Mouse (Mus musculus) hindbrain, embryonic 15.5 days (tissue): ENCODE results near the gene S100a14. TPM values are rescaled to one million over a fixed set of nuclear protein-coding genes. Genes with fewer than 3 reads are reported as not detected.

ENCODE experiments used
- ATAC-seq: fragments of 200-750 bp; cut with Nextera tagmentation; 2 replicates; pipeline ENCODE4 v1.8.0; 2017; ENCODE audit warnings: low read depth, moderate number of reproducible peaks, moderate TSS enrichment; ENCODE audit not compliant: low FRiP score
- H3K27ac ChIP-seq: fragments of 300-500 bp; sonication (generic); replicated peaks from 2 replicates; pipeline ENCODE4 v1.5.1; 2015; ENCODE audit warnings: mild to moderate bottlenecking, inconsistent platforms
- H3K27me3 ChIP-seq: fragments of 300-500 bp; sonication (generic); 2 replicates; pipeline ENCODE4 v1.6.1; 2015; ENCODE audit warnings: control low read depth, inconsistent platforms
- H3K36me3 ChIP-seq: fragments of 300-500 bp; sonication (generic); 2 replicates; pipeline ENCODE4 v1.6.1; 2015; ENCODE audit warnings: control low read depth, inconsistent platforms
- H3K4me1 ChIP-seq: fragments of 300-500 bp; sonication (generic); replicated peaks from 2 replicates; pipeline ENCODE4 v1.6.1; 2015; ENCODE audit warnings: control low read depth, inconsistent platforms
- H3K4me2 ChIP-seq: fragments of 300-500 bp; sonication (generic); 2 replicates; pipeline ENCODE4 v1.6.1; 2015; ENCODE audit warnings: moderate library complexity, mild to moderate bottlenecking, inconsistent platforms
- H3K4me3 ChIP-seq: fragments of 300-500 bp; sonication (generic); 2 replicates; pipeline ENCODE4 v1.5.1; 2015; ENCODE audit warnings: mild to moderate bottlenecking, inconsistent platforms
- H3K9ac ChIP-seq: fragments of 300-500 bp; sonication (generic); 2 replicates; pipeline ENCODE4 v1.6.1; 2015; ENCODE audit warnings: inconsistent platforms
- H3K9me3 ChIP-seq: fragments of 300-500 bp; sonication (generic); 2 replicates; pipeline ENCODE4 v1.6.1; 2016; ENCODE audit warnings: control low read depth, inconsistent platforms
- WGBS: fragments of 180-500 bp; shearing (Covaris S2); methylation state at CpG from one replicate; pipeline ENCODE4 v1.1.7; 2015; 5-methylcytosine and 5-hydroxymethylcytosine counted together
- polyA plus RNA-seq: library from polyadenylated mRNA; unstranded; fragments of >200 nt; fragmentation: Nextera tagmentation; extraction: Ambion mirVana; gene quantifications from 2 replicates; pipeline ENCODE4 v1.2.1, GENCODE M21; 2015

Gene S100a14
- polyA plus RNA-seq, 1 experiment from 2014 or later = 0.29 TPM

- Histone ChIP-seq H3K4me2 (no peak overlapping the region), H3K9me3 (no peaks in the 10 kb centered on the region), H3K4me3 (no peak overlapping the region), H3K9ac (no peak overlapping the region), H3K27ac (no peak overlapping the region), H3K4me1 (no peaks in the 10 kb centered on the region), H3K27me3 (no peaks in the 10 kb centered on the region), H3K36me3 (no peaks in the 10 kb centered on the region)
- no peak for ATAC-seq
- WGBS = 89% methylated on average over 7 of the region's 7 CpGs
These were observed 726 bp downstream of the S100a14 start for GRCm38 (mm10) chr3:90527291-90527873.

DNA sequence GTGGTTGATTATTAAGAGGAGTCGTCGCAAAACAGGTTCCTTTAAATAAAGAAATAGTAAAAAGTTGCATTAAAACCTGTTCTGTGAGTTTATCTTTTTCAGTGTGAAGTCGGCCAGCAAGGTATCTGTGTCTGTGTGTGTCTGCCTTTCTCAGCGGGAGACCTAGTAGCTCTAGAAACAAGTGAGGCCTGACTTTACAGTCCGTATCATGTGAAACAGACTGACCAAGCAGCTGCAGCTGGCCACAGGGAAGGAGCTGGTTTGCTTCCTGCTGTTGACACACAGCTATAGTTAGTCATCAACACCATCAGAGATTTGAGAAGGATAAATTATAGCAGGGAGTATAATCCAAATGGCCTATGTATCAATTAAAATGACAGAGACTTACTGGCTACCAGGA, 5.1 kb downstream of the S100a14 start:
- H3K27ac ChIP-seq = no peak overlapping the region
- no peak overlapping the region for H3K4me2 ChIP-seq
- no peak overlapping the region for H3K9ac ChIP-seq
- H3K36me3 ChIP-seq = no peaks in the 10 kb centered on the region
- WGBS = 78% methylated on average over 5 of the region's 5 CpGs
- ATAC-seq = no peak
- no peaks in the 10 kb centered on the region for H3K9me3 ChIP-seq
- no peaks in the 10 kb centered on the region for H3K4me1 ChIP-seq
- H3K27me3 ChIP-seq = no peaks in the 10 kb centered on the region
- no peak overlapping the region for H3K4me3 ChIP-seq

GRCm38 (mm10) chr3:90535446-90535845, 8.8 kb downstream of the S100a14 start:
- no peak for ATAC-seq

GRCm38 (mm10) chr3:90537141-90537904, 10.7 kb downstream of the S100a14 start, which contains the start of gene S100a16:
Gene S100a16, plus strand, starts transcription at chr3:90537254.
- 0 out of 2 replicates have a peak, but pooled peaks cover 4% of the 10 kb centered on the region for H3K4me1 ChIP-seq
- H3K9ac ChIP-seq = no peak within 1 kb of the TSS
- no peak within 1 kb of the TSS for H3K27ac ChIP-seq
- no peaks in the 10 kb centered on the region for H3K9me3 ChIP-seq
- H3K4me3 ChIP-seq = no peak within 1 kb of the TSS
- 35% methylated on average over 10 of the region's 10 CpGs for WGBS
- peak within 1 kb of the TSS; percentile 7; the same call in 1 of the 2 replicates for H3K4me2 ChIP-seq
- no peaks in the 10 kb centered on the region for H3K36me3 ChIP-seq
- no peak; the same call in 1 of the 2 replicates for ATAC-seq
- H3K27me3 ChIP-seq = no peaks in the 10 kb centered on the region

More at GRCm38 (mm10) chr3:90535446-90535845, 8.8 kb downstream of the S100a14 start:
- Histone ChIP-seq H3K4me2 (no peak overlapping the region), H3K9me3 (no peaks in the 10 kb centered on the region), H3K4me1 (no peaks in the 10 kb centered on the region), H3K9ac (no peak overlapping the region), H3K27me3 (no peaks in the 10 kb centered on the region), H3K4me3 (no peak overlapping the region), H3K27ac (no peak overlapping the region), H3K36me3 (no peaks in the 10 kb centered on the region)
- WGBS = 76% methylated on average over 1 of the region's 1 CpGs

DNA sequence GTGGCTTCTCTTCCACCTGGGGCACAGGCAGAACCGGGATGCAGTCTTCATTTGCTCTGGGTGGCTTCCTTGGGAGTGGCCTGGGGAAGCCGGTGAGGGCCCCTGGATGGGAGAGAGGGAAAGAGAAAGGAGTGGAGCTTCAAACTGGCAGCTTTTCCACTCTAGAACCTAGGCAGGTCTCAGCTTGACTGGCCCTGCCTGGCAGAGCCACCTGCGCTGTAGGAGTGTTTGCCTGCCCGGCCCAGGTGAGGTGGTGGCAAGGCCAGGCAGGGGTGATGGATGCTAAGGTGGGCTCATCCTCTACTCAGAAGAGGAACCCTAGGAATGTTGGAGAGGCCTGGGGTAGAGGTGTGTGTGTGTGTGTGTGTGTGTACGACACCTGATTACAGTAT, 11.2 kb downstream of the S100a14 start:
- Histone ChIP-seq H3K27ac (no peak overlapping the region), H3K9ac (no peak overlapping the region), H3K4me3 (no peak overlapping the region), H3K27me3 (no peaks in the 10 kb centered on the region), H3K9me3 (no peaks in the 10 kb centered on the region), H3K4me2 (no peak overlapping the region), H3K36me3 (no peaks in the 10 kb centered on the region), H3K4me1 (0 out of 2 replicates have a peak, but pooled peaks cover 4% of the 10 kb centered on the region)
- WGBS = 87% methylated on average over 5 of the region's 5 CpGs
- no peak for ATAC-seq

DNA sequence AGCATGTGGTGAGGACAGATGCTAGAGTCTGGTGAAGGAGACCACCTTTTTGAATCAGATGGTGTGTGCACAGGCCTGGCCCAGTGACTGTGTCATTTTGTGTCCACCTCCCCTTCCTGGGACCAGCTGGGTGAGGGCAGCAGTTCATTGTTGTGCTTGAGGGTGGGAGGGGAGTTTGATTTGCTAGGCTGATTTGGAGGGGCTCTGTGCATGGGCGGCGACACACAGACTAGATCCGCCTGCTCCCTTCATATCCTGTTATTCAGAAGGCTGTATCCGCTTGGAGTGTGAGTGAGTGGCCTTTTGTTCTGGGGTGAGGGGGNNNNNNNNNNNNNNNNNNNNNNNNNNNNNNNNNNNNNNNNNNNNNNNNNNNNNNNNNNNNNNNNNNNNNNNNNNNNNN, 14.2 kb downstream of the S100a14 start:
- no peak overlapping the region for H3K27ac ChIP-seq
- 34% methylated on average over 4 of the region's 4 CpGs for WGBS
- peak overlapping the region; percentile 21; the same call in 1 of the 2 replicates for H3K4me2 ChIP-seq
- no peaks in the 10 kb centered on the region for H3K27me3 ChIP-seq
- no peak overlapping the region for H3K9ac ChIP-seq
- ATAC-seq = peak; percentile 67
- no peaks in the 10 kb centered on the region for H3K9me3 ChIP-seq
- no peaks in the 10 kb centered on the region for H3K36me3 ChIP-seq
- no peak overlapping the region for H3K4me3 ChIP-seq
- 0 out of 2 replicates have a peak, but pooled peaks cover 4% of the 10 kb centered on the region for H3K4me1 ChIP-seq

DNA sequence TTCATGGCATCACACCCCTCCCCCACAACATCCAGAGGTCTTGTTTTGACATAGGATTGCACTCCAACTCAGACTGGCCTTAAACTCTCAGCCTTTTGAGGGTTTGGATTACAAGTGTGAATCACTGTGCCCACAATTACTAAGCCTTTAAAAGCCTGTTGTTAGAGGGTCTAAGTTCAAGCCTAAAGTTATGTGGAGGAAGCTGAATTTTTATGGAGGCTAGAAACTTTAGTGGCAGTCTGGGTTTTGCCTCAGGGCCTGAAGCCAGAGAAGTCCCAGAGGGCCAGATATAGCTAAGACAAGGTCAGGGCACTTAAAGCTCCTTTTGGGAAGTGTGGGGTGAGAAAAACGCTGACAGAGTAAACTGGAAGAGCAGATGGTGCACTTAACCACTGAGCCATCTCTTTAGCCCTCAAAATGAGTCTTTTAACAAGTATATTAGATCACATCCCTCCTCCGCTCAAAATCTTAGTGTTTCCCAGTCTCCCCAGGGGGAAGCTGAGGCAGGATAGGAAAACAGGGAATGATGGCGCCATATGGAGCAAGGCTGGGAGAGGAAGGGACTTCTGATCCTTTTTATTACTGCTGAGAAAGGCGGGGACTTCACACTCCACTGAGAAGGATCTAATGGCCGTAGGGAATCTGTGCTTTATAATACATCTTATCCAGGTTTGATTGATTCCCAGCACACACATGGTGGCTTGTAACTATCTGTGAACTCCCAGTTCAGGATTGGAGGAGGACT, 23.2 kb downstream of the S100a14 start:
- H3K4me1 ChIP-seq = no peaks in the 10 kb centered on the region
- no peaks in the 10 kb centered on the region for H3K27me3 ChIP-seq
- H3K4me2 ChIP-seq = no peak overlapping the region
- H3K36me3 ChIP-seq = no peaks in the 10 kb centered on the region
- no peak overlapping the region for H3K4me3 ChIP-seq
- H3K9me3 ChIP-seq = no peaks in the 10 kb centered on the region
- WGBS = 64% methylated on average over 5 of the region's 5 CpGs
- no peak overlapping the region for H3K9ac ChIP-seq
- no peak for ATAC-seq
- no peak overlapping the region for H3K27ac ChIP-seq

GRCm38 (mm10) chr3:90550421-90550790, 23.8 kb downstream of the S100a14 start:
- Histone ChIP-seq H3K27ac (no peak overlapping the region), H3K4me2 (no peak overlapping the region), H3K4me1 (no peaks in the 10 kb centered on the region), H3K4me3 (no peak overlapping the region), H3K9me3 (no peaks in the 10 kb centered on the region), H3K9ac (no peak overlapping the region), H3K27me3 (no peaks in the 10 kb centered on the region), H3K36me3 (no peaks in the 10 kb centered on the region)
- no peak for ATAC-seq
- WGBS = 94% methylated on average over 2 of the region's 2 CpGs

GRCm38 (mm10) chr3:90552231-90552630, 25.6 kb downstream of the S100a14 start:
- Histone ChIP-seq H3K4me1 (no peaks in the 10 kb centered on the region), H3K9me3 (no peaks in the 10 kb centered on the region), H3K27ac (no peak overlapping the region), H3K36me3 (no peaks in the 10 kb centered on the region), H3K4me2 (no peak overlapping the region), H3K4me3 (no peak overlapping the region), H3K9ac (no peak overlapping the region), H3K27me3 (no peaks in the 10 kb centered on the region)
- ATAC-seq = no peak
- WGBS = 80% methylated on average over 2 of the region's 2 CpGs

DNA sequence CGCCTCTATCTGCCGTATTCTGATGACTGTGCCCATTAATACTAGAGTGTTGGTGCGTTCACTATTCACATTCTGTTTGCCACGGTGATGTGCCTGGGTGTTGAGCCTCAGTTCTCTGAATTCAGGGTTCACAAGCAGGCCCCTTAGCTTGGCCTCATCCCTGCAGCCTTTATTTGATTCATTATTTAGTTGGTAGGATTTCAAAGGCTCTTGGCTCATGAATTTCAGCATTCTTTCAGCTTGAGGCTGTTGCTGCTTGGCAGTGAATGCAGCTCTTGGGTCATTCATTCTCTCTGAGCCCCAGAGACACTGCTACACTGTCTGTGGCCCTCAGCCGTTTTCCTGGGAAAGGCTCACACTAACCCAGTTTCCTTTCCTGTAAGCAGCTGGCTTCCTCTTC, 29.3 kb downstream of the S100a14 start:
- Histone ChIP-seq H3K36me3 (no peaks in the 10 kb centered on the region), H3K4me3 (no peak overlapping the region), H3K27me3 (no peaks in the 10 kb centered on the region), H3K9me3 (no peaks in the 10 kb centered on the region), H3K4me2 (no peak overlapping the region), H3K9ac (no peak overlapping the region), H3K4me1 (no peaks in the 10 kb centered on the region), H3K27ac (no peak overlapping the region)
- ATAC-seq = peak; percentile 93
- 30% methylated on average over 5 of the region's 5 CpGs for WGBS

- Histone ChIP-seq H3K4me2 (no peak within 1 kb of the TSS), H3K9me3 (no peaks in the 10 kb centered on the region), H3K4me1 (no peaks in the 10 kb centered on the region), H3K27ac (no peak within 1 kb of the TSS), H3K9ac (no peak within 1 kb of the TSS), H3K27me3 (no peaks in the 10 kb centered on the region), H3K4me3 (no peak within 1 kb of the TSS), H3K36me3 (no peaks in the 10 kb centered on the region)
- ATAC-seq = no peak
- 84% methylated on average over 6 of the region's 6 CpGs for WGBS
These were observed 33.5 kb downstream of the S100a14 start, which contains the start of gene S100a3 for GRCm38 (mm10) chr3:90560008-90560628. Gene S100a3, plus strand, starts transcription at chr3:90560578.

DNA sequence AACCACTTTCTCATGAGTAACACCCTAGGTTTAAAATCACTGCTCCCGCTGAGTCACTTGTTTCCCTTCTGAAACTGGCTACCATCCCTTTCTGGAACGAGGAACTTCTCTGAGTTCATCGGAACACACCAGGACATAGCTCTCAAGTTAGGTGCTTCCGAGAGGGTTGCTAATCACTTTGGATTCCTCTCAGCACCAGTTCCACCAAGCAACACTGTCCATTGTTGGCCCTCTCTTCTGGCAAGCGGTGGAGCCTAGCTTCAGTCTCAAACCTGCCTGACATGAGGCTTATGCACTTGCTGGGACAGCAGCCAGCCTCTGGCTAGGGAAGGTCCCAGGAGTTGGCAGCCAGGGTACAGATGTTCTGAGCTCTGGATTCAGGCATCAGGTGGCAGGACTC, 48.0 kb downstream of the S100a14 start:
- no peaks in the 10 kb centered on the region for H3K36me3 ChIP-seq
- no peaks in the 10 kb centered on the region for H3K4me1 ChIP-seq
- H3K4me2 ChIP-seq = no peak overlapping the region
- H3K27ac ChIP-seq = no peak overlapping the region
- H3K4me3 ChIP-seq = no peak overlapping the region
- WGBS = 79% methylated on average over 5 of the region's 5 CpGs
- H3K9ac ChIP-seq = no peak overlapping the region
- no peak for ATAC-seq
- no peaks in the 10 kb centered on the region for H3K27me3 ChIP-seq
- no peaks in the 10 kb centered on the region for H3K9me3 ChIP-seq
